Mouse (Mus musculus): ENCODE results near the gene St8sia2. TPM values are rescaled to one million over a fixed set of nuclear protein-coding genes. Genes with fewer than 3 reads are reported as not detected.

Gene St8sia2
- polyA plus RNA-seq, 1 experiment from 2014 or later: 0.57 TPM

GRCm38 (mm10) chr7:73909432-73910205 is 103.9 kb downstream of the St8sia2 start:
- ATAC-seq: no peak
- H3K9ac ChIP-seq: no peak overlapping the region
- H3K36me3 ChIP-seq: no peaks in the 10 kb centered on the region
- no peak overlapping the region for H3K27ac ChIP-seq
- H3K4me1 ChIP-seq: no peaks in the 10 kb centered on the region
- no peak overlapping the region for H3K4me3 ChIP-seq
- 63% methylated on average over 5 of the region's 5 CpGs for WGBS (ENCODE audit: insufficient replicate concordance)
- H3K4me2 ChIP-seq: no peak overlapping the region
- no peaks in the 10 kb centered on the region for H3K27me3 ChIP-seq (replicated peaks)
- no peaks in the 10 kb centered on the region for H3K9me3 ChIP-seq (replicated peaks)

- no peak for ATAC-seq
- 67% methylated on average over 6 of the region's 6 CpGs for WGBS (ENCODE audit: insufficient replicate concordance)
- H3K27me3 ChIP-seq (replicated peaks): no peaks in the 10 kb centered on the region
- H3K9me3 ChIP-seq (replicated peaks): no peaks in the 10 kb centered on the region
- no peak overlapping the region for H3K4me2 ChIP-seq
- no peak overlapping the region for H3K4me3 ChIP-seq
- no peak overlapping the region for H3K9ac ChIP-seq
- no peak overlapping the region for H3K27ac ChIP-seq
- no peaks in the 10 kb centered on the region for H3K36me3 ChIP-seq
- no peaks in the 10 kb centered on the region for H3K4me1 ChIP-seq
Observed at GRCm38 (mm10) chr7:73894506-73894905, 119.0 kb downstream of the St8sia2 start.

- H3K9me3 ChIP-seq (replicated peaks): no peaks in the 10 kb centered on the region
- no peak overlapping the region for H3K4me3 ChIP-seq
- no peaks in the 10 kb centered on the region for H3K4me1 ChIP-seq
- no peak overlapping the region for H3K27ac ChIP-seq
- no peaks in the 10 kb centered on the region for H3K36me3 ChIP-seq
- ATAC-seq: no peak
- no peaks in the 10 kb centered on the region for H3K27me3 ChIP-seq (replicated peaks)
- no peak overlapping the region for H3K9ac ChIP-seq
- WGBS (ENCODE audit: insufficient replicate concordance): 69% methylated on average over 5 of the region's 5 CpGs
- H3K4me2 ChIP-seq: no peak overlapping the region
Observed at GRCm38 (mm10) chr7:73891830-73892229, 121.7 kb downstream of the St8sia2 start.

GRCm38 (mm10) chr7:73890891-73891610 is 122.4 kb downstream of the St8sia2 start:
- Histone ChIP-seq H3K36me3 (no peaks in the 10 kb centered on the region), H3K4me2 (no peak overlapping the region), H3K27ac (no peak overlapping the region), H3K9me3 (replicated peaks) (no peaks in the 10 kb centered on the region), H3K27me3 (replicated peaks) (no peaks in the 10 kb centered on the region), H3K4me3 (no peak overlapping the region), H3K9ac (no peak overlapping the region), H3K4me1 (no peaks in the 10 kb centered on the region)
- WGBS (ENCODE audit: insufficient replicate concordance): 76% methylated on average over 9 of the region's 9 CpGs
- ATAC-seq: no peak

GRCm38 (mm10) chr7:73890466-73890865 is 123.0 kb downstream of the St8sia2 start:
- no peaks in the 10 kb centered on the region for H3K4me1 ChIP-seq
- no peaks in the 10 kb centered on the region for H3K36me3 ChIP-seq
- no peak overlapping the region for H3K9ac ChIP-seq
- H3K27ac ChIP-seq: no peak overlapping the region
- no peak overlapping the region for H3K4me3 ChIP-seq
- H3K27me3 ChIP-seq (replicated peaks): no peaks in the 10 kb centered on the region
- WGBS (ENCODE audit: insufficient replicate concordance): 75% methylated on average over 5 of the region's 5 CpGs
- no peaks in the 10 kb centered on the region for H3K9me3 ChIP-seq (replicated peaks)
- no peak for ATAC-seq
- H3K4me2 ChIP-seq: no peak overlapping the region
